Mouse (Mus musculus) macrophage (primary cell): ENCODE data around the gene Gfpt1. TPM values are rescaled to one million over a fixed set of nuclear protein-coding genes. Genes with fewer than 3 reads are reported as not detected.

Experiments used
- H3K27ac ChIP-seq: fragments of 350-480 bp; formaldehyde crosslinking; 2 replicates; pipeline ENCODE4 v1.9.0; 2021
- H3K36me3 ChIP-seq: fragments of 350-480 bp; formaldehyde crosslinking; 2 replicates; pipeline ENCODE4 v1.9.0; 2021; ENCODE audit errors: inconsistent target
- H3K4me3 ChIP-seq: fragments of 350-480 bp; formaldehyde crosslinking; 2 replicates; pipeline ENCODE4 v1.9.0; 2021; ENCODE audit errors: inconsistent target
- H3K79me2 ChIP-seq: fragments of 350-480 bp; formaldehyde crosslinking; 2 replicates; pipeline ENCODE4 v1.9.0; 2021; ENCODE audit errors: inconsistent target
- WGBS: methylation state at CpG from one replicate; pipeline ENCODE4 v1.1.7; 2026; ENCODE audit warnings: inconsistent platforms; ENCODE audit not compliant: missing documents; 5-methylcytosine and 5-hydroxymethylcytosine counted together
- polyA plus RNA-seq: library from polyadenylated mRNA; stranded (reverse); fragments of 250-400 nt; gene quantifications from 3 replicates; pipeline ENCODE4 v1.2.4, GENCODE M21; 2018; ENCODE audit warnings: inconsistent platforms

The Gfpt1 gene
- polyA plus RNA-seq, 1 experiment from 2014 or later, result 30.0 TPM

DNA sequence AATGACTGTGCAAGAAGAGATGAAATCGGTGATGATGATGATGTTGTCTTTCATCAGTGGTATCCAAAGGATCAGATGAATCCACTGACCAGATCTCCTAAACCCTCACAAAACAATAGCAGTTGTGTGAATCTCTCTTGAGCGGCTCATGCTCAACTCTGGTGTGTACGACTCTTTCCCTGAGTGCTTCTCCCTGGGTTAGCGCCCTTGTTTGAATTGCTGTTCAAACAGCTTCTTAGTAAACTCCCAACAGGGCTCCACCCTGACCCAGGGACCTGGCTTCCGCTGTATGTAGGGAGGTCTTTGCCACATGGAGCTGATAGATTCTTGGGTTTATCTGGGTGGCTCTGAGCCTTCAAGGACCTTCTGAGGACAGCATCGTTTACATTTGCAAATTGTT is 80.8 kb downstream of the Gfpt1 start:
- Histone ChIP-seq H3K79me2 (no peaks in the 10 kb centered on the region), H3K36me3 (no peaks in the 10 kb centered on the region), H3K27ac (no peak overlapping the region), H3K4me3 (no peak overlapping the region)
- 99% methylated on average over 6 of the region's 6 CpGs for WGBS

DNA sequence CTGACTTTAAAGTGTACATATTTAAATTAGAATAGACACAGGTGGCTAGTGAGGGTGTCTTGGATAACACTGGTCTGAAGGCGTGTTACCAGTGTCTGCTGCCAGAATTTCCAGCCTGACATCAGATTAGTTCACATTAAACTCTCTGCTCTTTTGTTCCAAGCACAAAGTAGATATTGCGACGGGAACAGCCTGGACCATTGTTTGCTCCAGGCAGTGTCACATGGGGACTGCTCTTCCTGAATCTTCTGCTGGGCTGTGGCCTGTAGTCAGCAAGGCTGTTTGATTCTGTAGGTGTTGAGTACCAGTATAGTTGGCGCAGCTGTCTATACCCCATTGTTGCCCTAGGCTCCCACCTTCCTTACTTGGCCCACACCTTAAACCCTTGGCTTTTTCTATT is 81.3 kb downstream of the Gfpt1 start:
- H3K79me2 ChIP-seq, result no peaks in the 10 kb centered on the region
- H3K27ac ChIP-seq, result no peak overlapping the region
- H3K36me3 ChIP-seq, result no peaks in the 10 kb centered on the region
- H3K4me3 ChIP-seq, result no peak overlapping the region
- 100% methylated on average over 4 of the region's 4 CpGs for WGBS

DNA sequence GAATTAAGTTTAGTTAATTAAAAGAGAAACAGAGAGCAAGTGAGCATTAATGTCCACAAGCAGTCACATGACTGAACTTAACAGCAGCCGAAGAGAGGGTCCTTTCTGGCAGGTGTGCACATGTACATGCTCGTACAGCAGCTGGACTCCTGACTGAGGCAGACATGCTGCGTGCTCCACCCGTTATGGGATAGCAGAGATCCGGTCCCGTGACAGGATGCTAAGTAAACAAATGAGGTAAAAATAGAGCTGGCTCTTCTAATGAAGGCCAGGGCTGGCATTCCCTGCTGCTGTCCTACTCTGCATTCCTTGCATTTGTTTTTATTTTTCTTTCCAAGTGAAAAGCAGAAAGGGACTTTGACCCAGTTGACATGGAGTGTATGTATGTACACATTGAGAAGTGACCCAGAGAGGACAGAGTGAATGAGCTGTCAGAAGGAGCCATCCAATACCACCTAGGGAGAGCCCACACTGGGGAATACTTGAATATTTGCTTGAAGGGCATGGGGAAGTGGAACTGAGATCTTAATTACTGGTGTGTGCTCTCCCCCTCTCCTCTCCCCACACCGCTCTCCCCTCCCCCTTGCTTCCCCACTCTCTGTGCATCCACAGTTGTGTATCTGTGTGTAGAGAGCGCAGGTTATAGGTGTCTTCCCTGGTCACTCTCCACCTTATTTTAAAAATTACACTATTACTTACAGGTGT is 84.6 kb downstream of the Gfpt1 start:
- Histone ChIP-seq H3K27ac (no peak overlapping the region), H3K36me3 (no peaks in the 10 kb centered on the region), H3K4me3 (no peak overlapping the region), H3K79me2 (no peaks in the 10 kb centered on the region)
- WGBS, result 62% methylated on average over 8 of the region's 8 CpGs

DNA sequence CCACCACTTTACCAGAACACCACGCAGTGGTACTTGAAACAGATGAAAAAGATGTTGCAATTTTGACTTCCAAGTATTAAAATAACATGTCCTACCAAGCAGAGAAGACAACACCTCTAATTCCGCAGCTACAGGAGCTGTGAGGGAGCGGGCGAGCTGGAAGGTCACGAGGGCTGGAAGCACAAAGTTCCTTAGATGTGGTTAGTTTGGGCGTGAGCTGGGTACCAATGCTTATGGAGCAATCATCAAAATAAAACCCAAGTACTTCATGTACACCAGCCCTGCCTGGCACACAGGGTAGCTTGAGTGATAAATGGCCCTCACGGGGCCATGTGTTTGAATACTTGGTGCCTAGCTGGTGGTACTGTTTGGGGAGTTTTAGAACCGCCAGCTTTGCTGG is 87.2 kb downstream of the Gfpt1 start:
- WGBS, result 69% methylated on average over 8 of the region's 8 CpGs
- Histone ChIP-seq H3K27ac (no peak overlapping the region), H3K4me3 (no peak overlapping the region), H3K79me2 (no peaks in the 10 kb centered on the region), H3K36me3 (no peaks in the 10 kb centered on the region)

DNA sequence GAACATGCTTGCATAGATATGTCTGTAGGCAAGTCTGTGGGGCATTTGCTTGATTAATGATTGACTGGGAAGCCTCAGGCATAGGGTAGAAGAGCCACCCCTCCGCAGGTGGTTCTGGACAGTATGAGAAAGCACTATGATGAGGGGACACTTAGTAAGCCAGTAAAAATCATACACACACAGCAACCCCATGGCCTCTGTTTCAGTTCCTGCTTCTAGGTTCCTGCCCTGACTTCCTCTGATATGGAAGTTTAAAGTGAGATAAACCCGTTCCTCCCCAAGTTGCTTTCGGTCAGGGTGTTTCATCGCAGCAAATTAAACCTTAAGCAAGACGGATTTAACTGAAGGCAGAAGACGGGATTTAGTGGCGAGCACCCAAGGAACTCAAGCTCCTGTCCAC is 88.0 kb downstream of the Gfpt1 start:
- Histone ChIP-seq H3K36me3 (no peaks in the 10 kb centered on the region), H3K27ac (no peak overlapping the region), H3K79me2 (no peaks in the 10 kb centered on the region), H3K4me3 (no peak overlapping the region)
- 69% methylated on average over 7 of the region's 7 CpGs for WGBS

GRCm38 (mm10) chr6:87131078-87131477 is 88.4 kb downstream of the Gfpt1 start:
- Histone ChIP-seq H3K27ac (no peak overlapping the region), H3K79me2 (no peaks in the 10 kb centered on the region), H3K4me3 (no peak overlapping the region), H3K36me3 (no peaks in the 10 kb centered on the region)
- 90% methylated on average over 1 of the region's 1 CpGs for WGBS

DNA sequence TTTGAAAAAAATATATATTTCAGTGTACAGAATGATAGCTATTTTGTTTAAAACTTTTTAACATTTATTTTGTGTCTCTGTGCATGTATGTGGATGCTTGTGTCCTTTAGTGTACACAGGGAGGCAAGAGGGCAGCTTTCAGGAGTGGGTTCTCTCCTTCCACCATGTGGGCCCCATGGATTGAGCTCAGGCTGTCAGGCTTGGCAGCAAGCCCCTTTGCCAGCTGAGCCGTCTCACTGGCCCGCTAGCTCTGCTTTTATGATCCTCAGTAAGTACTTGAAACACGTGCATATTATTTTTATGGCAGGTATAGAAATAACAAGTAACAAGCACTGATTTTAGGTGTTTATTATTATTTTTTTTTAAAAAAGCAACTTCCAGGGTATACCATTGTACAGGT is 90.9 kb downstream of the Gfpt1 start:
- H3K79me2 ChIP-seq, result no peaks in the 10 kb centered on the region
- no peak overlapping the region for H3K4me3 ChIP-seq
- no peak overlapping the region for H3K27ac ChIP-seq
- 97% methylated on average over 3 of the region's 3 CpGs for WGBS
- H3K36me3 ChIP-seq, result no peaks in the 10 kb centered on the region

- H3K27ac ChIP-seq, result no peak overlapping the region
- no peak overlapping the region for H3K4me3 ChIP-seq
- no peaks in the 10 kb centered on the region for H3K79me2 ChIP-seq
- 89% methylated on average over 12 of the region's 12 CpGs for WGBS
- no peaks in the 10 kb centered on the region for H3K36me3 ChIP-seq
These were observed 91.4 kb downstream of the Gfpt1 start for GRCm38 (mm10) chr6:87133966-87134546.

DNA sequence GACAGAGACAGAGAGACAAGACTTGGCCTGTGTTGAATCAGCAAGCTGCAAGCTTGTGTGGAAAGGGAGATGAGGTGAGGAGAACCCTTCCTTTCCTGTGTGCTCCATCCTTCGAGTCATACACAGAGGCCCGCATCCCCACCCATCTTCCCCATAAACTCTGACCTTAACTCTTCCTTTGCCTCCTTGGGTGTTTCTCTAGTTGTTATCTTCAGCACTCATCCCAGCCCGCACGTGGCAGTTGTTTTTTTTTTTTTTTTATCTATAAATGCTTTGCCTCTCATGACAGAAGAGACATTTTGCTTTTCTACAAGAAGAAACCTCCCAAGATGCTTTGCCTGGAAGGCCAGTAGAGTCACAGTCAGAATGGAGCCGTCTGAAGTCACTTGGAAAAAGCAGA is 95.8 kb downstream of the Gfpt1 start:
- H3K79me2 ChIP-seq, result no peaks in the 10 kb centered on the region
- H3K27ac ChIP-seq, result no peak overlapping the region
- WGBS, result 89% methylated on average over 5 of the region's 5 CpGs

DNA sequence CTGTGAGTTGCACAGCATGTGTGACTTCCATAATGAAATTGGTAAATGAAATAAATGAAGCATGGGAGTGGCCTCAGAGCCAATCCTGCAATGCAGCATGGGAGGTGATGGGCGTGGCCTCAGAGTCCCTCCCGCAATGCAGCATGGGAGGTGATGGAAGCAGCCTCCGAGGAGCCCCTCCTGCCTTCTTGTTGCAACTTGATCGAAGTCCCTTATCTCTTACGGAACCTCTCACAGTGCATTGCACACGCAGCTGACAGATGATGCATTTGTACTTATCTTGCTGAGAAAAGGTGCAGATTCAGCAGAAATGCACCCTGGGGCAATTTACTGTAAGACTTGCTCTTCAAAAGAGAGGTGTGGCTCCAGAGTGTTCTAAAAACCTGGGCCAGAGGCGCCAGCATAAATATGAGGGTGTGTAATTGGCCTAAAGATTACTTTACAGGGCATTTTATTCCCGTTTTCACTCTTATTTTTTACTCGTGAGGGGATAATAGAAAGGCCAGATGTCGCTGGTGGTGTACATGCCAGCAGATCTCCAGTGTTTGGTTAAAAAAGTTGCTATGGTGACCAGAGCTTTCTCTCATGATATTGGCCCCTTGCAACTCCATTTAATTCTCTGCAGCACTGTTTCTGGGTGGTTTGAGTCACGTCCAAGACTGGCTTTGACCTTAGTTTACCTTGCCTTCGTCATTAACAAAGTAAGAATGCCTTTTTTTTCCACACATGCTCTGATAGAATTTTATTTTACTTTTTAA is 97.3 kb downstream of the Gfpt1 start:
- 92% methylated on average over 12 of the region's 12 CpGs for WGBS
- no peaks in the 10 kb centered on the region for H3K79me2 ChIP-seq
- no peak overlapping the region for H3K4me3 ChIP-seq
- H3K27ac ChIP-seq, result no peak overlapping the region
- no peaks in the 10 kb centered on the region for H3K36me3 ChIP-seq

More for the DNA sequence above, 95.8 kb downstream of the Gfpt1 start:
- no peak overlapping the region for H3K4me3 ChIP-seq
- no peaks in the 10 kb centered on the region for H3K36me3 ChIP-seq

Other genes starting within 250 kb of the Gfpt1 start
- 355 to 520 TPM (median 453 TPM) in 3 replicates for gene Anxa4, start 249.3 kb upstream of the Gfpt1 start, polyA plus RNA-seq
- gene Aak1, start 193.3 kb upstream of the Gfpt1 start, polyA plus RNA-seq, result 14.9 to 27.6 TPM (median 23.2 TPM) in 3 replicates
- gene Nfu1, start 33.6 kb upstream of the Gfpt1 start, polyA plus RNA-seq, result 59.1 to 127 TPM (median 70.7 TPM) in 3 replicates
- 0.20 TPM in 1 of 3 replicates, not detected in the others for gene D6Ertd527e, start 61.9 kb downstream of the Gfpt1 start, polyA plus RNA-seq